Mouse (Mus musculus) intestine, embryonic 16.5 days (tissue): ENCODE measurements around the gene Rnf39. TPM values are rescaled to one million over a fixed set of nuclear protein-coding genes. Genes with fewer than 3 reads are reported as not detected.

Source experiments
- ATAC-seq: fragments of 200-750 bp; cut with Nextera tagmentation; 2 replicates; pipeline ENCODE4 v1.8.0; 2017; ENCODE audit warnings: moderate TSS enrichment, moderate library complexity
- H3K27ac ChIP-seq: fragments of 300-500 bp; sonication (generic); 2 replicates; pipeline ENCODE4 v1.5.1; 2014; ENCODE audit warnings: mild to moderate bottlenecking, low read length
- H3K27me3 ChIP-seq: fragments of 300-500 bp; sonication (generic); replicated peaks from 2 replicates; pipeline ENCODE4 v1.6.1; 2014; ENCODE audit warnings: low read length, control low read depth, mixed read lengths; ENCODE audit not compliant: control insufficient read depth, insufficient read depth
- H3K36me3 ChIP-seq: fragments of 300-500 bp; sonication (generic); 2 replicates; pipeline ENCODE4 v1.6.1; 2014; ENCODE audit warnings: low read length, control low read depth; ENCODE audit not compliant: control insufficient read depth, insufficient read depth
- H3K4me1 ChIP-seq: fragments of 300-500 bp; sonication (generic); 2 replicates; pipeline ENCODE4 v1.6.1; 2014; ENCODE audit warnings: low read length, control low read depth, mixed read lengths; ENCODE audit not compliant: control insufficient read depth, insufficient read depth
- H3K4me2 ChIP-seq: fragments of 300-500 bp; sonication (generic); 2 replicates; pipeline ENCODE4 v1.6.1; 2014; ENCODE audit warnings: low read depth, low read length, control low read depth
- H3K4me3 ChIP-seq: fragments of 300-500 bp; sonication (generic); 2 replicates; pipeline ENCODE4 v1.5.1; 2014; ENCODE audit warnings: mild to moderate bottlenecking, low read length
- H3K9ac ChIP-seq: fragments of 300-500 bp; sonication (generic); 2 replicates; pipeline ENCODE4 v1.6.1; 2014; ENCODE audit warnings: low read depth, low read length
- H3K9me3 ChIP-seq: fragments of 300-500 bp; sonication (generic); 2 replicates; pipeline ENCODE4 v1.6.1; 2016; ENCODE audit warnings: low read length, control low read depth; ENCODE audit not compliant: control insufficient read depth
- WGBS: fragments of 180-500 bp; shearing (Covaris S2); extraction: QIAGEN DNeasy Blood & Tissue Kit; methylation state at CpG from one replicate; pipeline ENCODE4 v1.1.7; 2014; 5-methylcytosine and 5-hydroxymethylcytosine counted together
- polyA plus RNA-seq: library from polyadenylated mRNA; unstranded; fragments of >200 nt; fragmentation: Nextera tagmentation; extraction: Ambion mirVana; gene quantifications from 2 replicates; pipeline ENCODE4 v1.2.1, GENCODE M21; 2015

Rnf39 gene
- polyA plus RNA-seq, 1 experiment from 2014 or later: 1.8 TPM

DNA sequence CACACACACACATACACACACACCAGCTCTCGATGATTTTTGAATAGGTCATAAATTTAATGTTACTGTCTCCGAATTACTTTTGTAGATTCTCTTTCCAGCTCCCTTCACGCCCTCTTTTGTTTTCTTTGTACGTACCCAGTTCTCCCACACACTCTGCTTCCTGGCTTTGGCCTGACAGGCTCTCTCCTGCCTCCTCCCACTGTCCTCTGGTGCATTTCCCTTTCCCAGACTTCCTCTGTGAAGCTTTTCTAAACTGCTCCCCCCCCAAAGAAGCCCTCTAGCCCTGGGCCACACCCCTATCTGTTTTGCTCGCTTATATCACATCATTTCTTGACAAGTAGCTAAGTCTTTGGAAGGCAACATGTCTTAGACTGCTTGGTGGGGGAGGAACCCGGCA, 12.5 kb upstream of the Rnf39 start:
- Histone ChIP-seq H3K9ac (no peak overlapping the region), H3K27ac (no peak overlapping the region), H3K4me1 (no peaks in the 10 kb centered on the region), H3K9me3 (no peaks in the 10 kb centered on the region), H3K4me2 (no peak overlapping the region), H3K36me3 (no peaks in the 10 kb centered on the region), H3K27me3 (no peaks in the 10 kb centered on the region), H3K4me3 (no peak overlapping the region)
- WGBS: 68% methylated on average over 6 of the region's 6 CpGs
- no peak for ATAC-seq

DNA sequence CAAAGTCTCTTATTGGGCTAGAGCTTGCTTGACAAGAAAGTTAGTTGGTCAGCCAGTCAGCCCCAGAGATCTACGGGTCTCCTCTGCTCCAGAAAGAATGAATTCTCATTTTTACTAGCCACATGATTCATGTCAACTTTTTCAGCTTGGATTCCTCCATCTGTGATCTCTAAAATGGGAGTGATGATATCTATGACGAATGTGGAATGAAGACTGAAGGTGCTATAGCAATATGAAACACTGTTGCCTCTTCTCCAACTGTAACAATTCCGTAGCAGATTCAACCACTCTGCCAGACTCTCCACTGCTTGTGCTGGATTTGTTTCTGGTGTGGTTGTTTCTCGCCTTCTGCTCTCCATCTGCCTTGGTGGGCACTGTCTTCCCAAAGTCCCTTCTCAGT, 11.6 kb upstream of the Rnf39 start:
- Histone ChIP-seq H3K36me3 (no peaks in the 10 kb centered on the region), H3K4me1 (no peaks in the 10 kb centered on the region), H3K27me3 (no peaks in the 10 kb centered on the region), H3K9ac (no peak overlapping the region), H3K4me3 (no peak overlapping the region), H3K27ac (no peak overlapping the region), H3K9me3 (no peaks in the 10 kb centered on the region), H3K4me2 (no peak overlapping the region)
- 80% methylated on average over 4 of the region's 4 CpGs for WGBS
- ATAC-seq: no peak

DNA sequence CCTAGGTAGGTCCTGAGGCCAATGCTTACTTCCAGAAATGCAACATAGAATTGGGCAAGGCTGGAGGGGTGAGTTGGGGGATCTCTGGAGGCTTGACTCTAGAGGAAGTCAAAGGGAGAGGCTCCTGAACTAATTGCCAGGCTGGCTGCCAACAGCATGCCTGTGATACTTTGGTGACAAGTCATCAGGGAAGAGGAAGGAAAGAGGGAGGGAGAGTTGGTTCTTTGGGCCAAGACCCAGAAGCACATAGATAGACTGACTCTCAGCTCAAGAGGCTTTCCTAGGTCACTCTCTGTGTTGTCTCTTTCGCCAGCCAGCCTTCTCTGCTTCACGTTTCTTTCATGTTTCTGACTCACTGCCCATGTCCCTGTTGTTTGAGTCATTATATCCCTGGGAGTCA, 10.9 kb upstream of the Rnf39 start:
- H3K4me2 ChIP-seq: no peak overlapping the region
- WGBS: 67% methylated on average over 2 of the region's 2 CpGs
- no peak overlapping the region for H3K27ac ChIP-seq
- no peaks in the 10 kb centered on the region for H3K4me1 ChIP-seq
- H3K9me3 ChIP-seq: no peaks in the 10 kb centered on the region
- no peaks in the 10 kb centered on the region for H3K36me3 ChIP-seq
- no peak for ATAC-seq
- no peak overlapping the region for H3K9ac ChIP-seq
- H3K27me3 ChIP-seq: no peaks in the 10 kb centered on the region
- no peak overlapping the region for H3K4me3 ChIP-seq

GRCm38 (mm10) chr17:36938056-36938455, 4.7 kb upstream of the Rnf39 start:
- H3K4me2 ChIP-seq: no peak overlapping the region
- peaks cover 15% of the 10 kb centered on the region for H3K27me3 ChIP-seq
- ATAC-seq: no peak
- no peaks in the 10 kb centered on the region for H3K36me3 ChIP-seq
- H3K4me1 ChIP-seq: peaks cover 5% of the 10 kb centered on the region
- H3K27ac ChIP-seq: no peak overlapping the region
- no peaks in the 10 kb centered on the region for H3K9me3 ChIP-seq
- no peak overlapping the region for H3K9ac ChIP-seq
- H3K4me3 ChIP-seq: no peak overlapping the region
- WGBS: 71% methylated on average over 2 of the region's 2 CpGs

- Histone ChIP-seq H3K36me3 (no peaks in the 10 kb centered on the region), H3K4me1 (peaks cover 8% of the 10 kb centered on the region), H3K27ac (no peak overlapping the region), H3K4me3 (peak overlapping the region; percentile 51), H3K27me3 (peaks cover 23% of the 10 kb centered on the region), H3K4me2 (peak overlapping the region; percentile 90), H3K9me3 (no peaks in the 10 kb centered on the region), H3K9ac (peak overlapping the region; percentile 65; the same call in 1 of the 2 replicates)
- WGBS: 46% methylated on average over 10 of the region's 10 CpGs
- 0 out of 2 replicates have a peak, but pooled peaks have one; percentile 9 for ATAC-seq
Measured at GRCm38 (mm10) chr17:36942391-36942790, 327 bp upstream of the Rnf39 start.

- H3K4me3 ChIP-seq: peak overlapping the region; percentile 51
- WGBS: 25% methylated on average over 5 of the region's 5 CpGs
- H3K9me3 ChIP-seq: no peaks in the 10 kb centered on the region
- H3K4me2 ChIP-seq: no peak overlapping the region
- peaks cover 23% of the 10 kb centered on the region for H3K27me3 ChIP-seq
- no peaks in the 10 kb centered on the region for H3K36me3 ChIP-seq
- no peak overlapping the region for H3K9ac ChIP-seq
- no peak overlapping the region for H3K27ac ChIP-seq
- H3K4me1 ChIP-seq: peaks cover 8% of the 10 kb centered on the region
- no peak for ATAC-seq
Measured at GRCm38 (mm10) chr17:36943691-36944090, 973 bp downstream of the Rnf39 start.

DNA sequence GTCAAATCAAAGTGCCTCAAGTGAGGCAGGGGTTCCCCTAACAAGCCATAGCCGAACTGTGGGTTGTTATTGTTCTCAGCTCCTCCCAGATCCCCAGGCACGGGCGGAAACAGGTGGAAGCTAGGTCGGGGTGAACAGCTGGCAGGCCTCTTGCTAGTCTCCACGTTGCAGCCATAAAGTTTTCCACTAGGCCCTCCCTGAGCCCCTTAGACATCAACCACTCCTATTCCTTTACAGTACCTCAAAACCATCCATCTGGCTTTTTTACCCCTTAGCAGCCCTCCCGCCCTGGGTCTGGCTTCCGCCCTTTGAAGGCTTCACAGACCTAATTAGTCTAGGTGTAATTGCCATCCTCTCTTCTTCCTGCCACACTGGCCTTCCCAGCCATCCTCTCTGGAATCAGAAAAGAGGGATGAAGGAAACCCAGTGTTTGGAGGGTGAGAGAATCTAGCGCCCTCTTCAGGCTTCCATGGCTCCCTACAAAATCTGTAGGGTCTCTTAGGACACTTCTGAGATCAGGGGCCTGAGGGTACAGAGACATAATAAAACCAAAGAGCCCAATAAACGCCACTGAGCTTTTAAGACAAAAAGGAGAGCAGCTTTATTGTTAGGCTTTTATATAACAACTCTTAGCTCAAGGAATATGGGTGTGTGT, 1.5 kb downstream of the Rnf39 start:
- no peak overlapping the region for H3K27ac ChIP-seq
- WGBS: 20% methylated on average over 9 of the region's 9 CpGs
- H3K9me3 ChIP-seq: no peaks in the 10 kb centered on the region
- H3K27me3 ChIP-seq: peaks cover 23% of the 10 kb centered on the region
- no peaks in the 10 kb centered on the region for H3K36me3 ChIP-seq
- no peak overlapping the region for H3K4me2 ChIP-seq
- no peak for ATAC-seq
- no peak overlapping the region for H3K4me3 ChIP-seq
- H3K4me1 ChIP-seq: peaks cover 8% of the 10 kb centered on the region
- no peak overlapping the region for H3K9ac ChIP-seq

DNA sequence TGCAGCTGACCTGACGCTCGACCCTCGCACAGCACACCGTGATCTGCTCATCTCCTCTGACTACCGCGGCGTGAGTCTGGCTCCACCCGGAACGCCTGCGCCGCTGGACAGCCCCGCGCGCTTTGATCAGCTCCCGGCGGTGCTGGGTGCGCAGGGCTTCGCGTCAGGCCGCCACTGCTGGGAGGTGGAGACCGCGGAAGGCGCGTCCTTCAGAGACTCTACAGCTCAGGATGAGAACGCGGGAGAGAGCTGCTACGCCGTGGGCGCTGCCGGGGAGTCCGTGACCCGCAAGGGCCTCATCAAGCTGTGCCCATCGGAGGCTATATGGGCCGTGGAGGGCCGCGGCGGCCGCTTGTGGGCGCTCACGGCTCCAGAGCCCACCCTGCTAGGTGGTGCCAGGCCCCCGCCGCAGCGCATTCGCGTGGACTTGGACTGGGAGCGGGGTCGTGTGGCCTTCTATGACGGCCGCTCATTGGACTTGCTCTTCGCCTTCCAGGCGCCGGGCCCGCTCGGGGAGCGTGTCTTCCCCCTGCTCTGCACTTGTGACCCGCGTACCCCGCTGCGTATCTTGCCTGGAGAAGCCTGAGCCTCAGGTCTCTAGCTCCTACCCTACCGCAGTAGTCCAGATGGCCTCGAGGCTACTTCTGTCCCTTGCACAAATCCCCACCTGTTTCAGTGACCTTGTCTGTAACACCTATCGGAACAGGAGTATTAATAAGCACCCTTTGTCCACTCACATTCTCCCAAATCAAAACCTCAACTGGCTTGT, 4.5 kb downstream of the Rnf39 start:
- H3K27me3 ChIP-seq: peaks cover 16% of the 10 kb centered on the region
- no peaks in the 10 kb centered on the region for H3K9me3 ChIP-seq
- 1% methylated on average over 62 of the region's 62 CpGs for WGBS
- peak overlapping the region; percentile 29; the same call in 1 of the 2 replicates for H3K27ac ChIP-seq
- H3K4me3 ChIP-seq: peak overlapping the region; percentile 61
- H3K4me2 ChIP-seq: peak overlapping the region; percentile 95
- peak overlapping the region; percentile 77 for H3K9ac ChIP-seq
- ATAC-seq: peak; percentile 49
- H3K4me1 ChIP-seq: peaks cover 15% of the 10 kb centered on the region
- H3K36me3 ChIP-seq: no peaks in the 10 kb centered on the region

- no peak overlapping the region for H3K4me3 ChIP-seq
- no peak for ATAC-seq
- no peak overlapping the region for H3K9ac ChIP-seq
- H3K27me3 ChIP-seq: peaks cover 5% of the 10 kb centered on the region
- no peaks in the 10 kb centered on the region for H3K9me3 ChIP-seq
- H3K36me3 ChIP-seq: no peaks in the 10 kb centered on the region
- WGBS: 83% methylated on average over 1 of the region's 1 CpGs
- no peak overlapping the region for H3K4me2 ChIP-seq
- H3K4me1 ChIP-seq: peaks cover 7% of the 10 kb centered on the region
- no peak overlapping the region for H3K27ac ChIP-seq
Measured at GRCm38 (mm10) chr17:36948286-36948685, 5.6 kb downstream of the Rnf39 start.
